ENCODE assay signal across 9 mouse cellular contexts in genomic region chr12:85200929-85201829, GRCm38 (mm10). TPM values are rescaled to one million over a fixed set of nuclear protein-coding genes. Genes with fewer than 3 reads are reported as not detected.
A peak's percentile ranks its signal among the peaks of the same experiment; 100 is the strongest.
DNase-seq lines count a peak whose midpoint lies in the region; ATAC-seq and TF ChIP-seq lines count a peak whose summit lies in the region.
"Had no signal": no experiment of that assay in that cellular context is flagged by ENCODE, and none has a peak within 500 bp of the region (broad histone marks: within the 10 kb centered on the region; RNA-seq: fewer than 3 reads in every experiment).

No protein-coding gene starts in this region.

- no peaks in the 10 kb centered on the region for H3K4me1 ChIP-seq in forebrain, postnatal 0 days (ENCODE audit: insufficient read depth)

- TF ChIP-seq CTCF in forebrain, postnatal 0 days (IDR thresholded peaks at IDR 0.05; ENCODE audit: low read depth): no peak

- no peaks in the 10 kb centered on the region for H3K27me3 ChIP-seq in forebrain, postnatal 0 days (ENCODE audit: insufficient read depth, low read length)

- DNase-seq in gastrocnemius, postnatal 14 days: peak; percentile 53
- no peak for DNase-seq in gastrocnemius, adult 18-20 months (ENCODE audit: low spot score)
- peak; percentile 93 for DNase-seq in Muller cell, postnatal 12 days (ENCODE audit: inconsistent ontology term)
- peak; percentile 24 for DNase-seq in forebrain, postnatal 0 days
- DNase-seq in c-Kit-positive CD71-positive TER-119-positive erythroid progenitor cells, embryonic 14.5 days (ENCODE audit: low spot score): no peak
- no peak for DNase-seq in right cerebral cortex, postnatal 14 days
- DNase-seq in testis, postnatal 14 days (ENCODE audit: low spot score): no peak

- H3K9me3 ChIP-seq in forebrain, postnatal 0 days (ENCODE audit: low read length): no peaks in the 10 kb centered on the region

- WGBS in forebrain, postnatal 0 days: 12% methylated on average over 24 of the region's 24 CpGs

- intact Hi-C loops in gastrocnemius, postnatal 14 days (cut with DNase I; ENCODE audit: low total_unique reads): no loop called here

- 0 out of 2 replicates have a peak overlapping the region, but pooled peaks have one; percentile 6 for H3K9ac ChIP-seq in forebrain, postnatal 0 days

- no peaks in the 10 kb centered on the region for H3K36me3 ChIP-seq in forebrain, postnatal 0 days (ENCODE audit: insufficient read depth)

- H3K27ac ChIP-seq in forebrain, postnatal 0 days (ENCODE audit: low read depth, low read length): no peak overlapping the region

- H3K4me3 ChIP-seq in forebrain, postnatal 0 days (ENCODE audit: low read depth, low read length): no peak overlapping the region

- no peak overlapping the region for H3K4me2 ChIP-seq in forebrain, postnatal 0 days (ENCODE audit: low read depth)

- ATAC-seq in forebrain, postnatal 0 days: peak; percentile 83
- ATAC-seq in megakaryocyte progenitor cell, adult 5-6 weeks (replicated peaks; ENCODE audit: poor library complexity): 0 out of 2 replicates have a peak, but pooled peaks have one; percentile 23

RNA-seq across cellular contexts. Expression of gene Eif2b2, which starts 18.1 kb away (rescaled TPM):
- total RNA-seq in gastrocnemius, postnatal 14 days (2021): 10 to 100 TPM; 75.6 to 77.1 TPM
- 10 to 100 TPM; 56.9 to 72.5 TPM for total RNA-seq in gastrocnemius, adult 18-20 months (2021)
- total RNA-seq in forebrain, postnatal 0 days (2014; rRNA removed): 65.5 and 69.0 TPM in 2 replicates
- 78.3 and 86.9 TPM in 2 replicates for polyA plus RNA-seq in forebrain, postnatal 0 days (2015; fragmentation: Nextera tagmentation; extraction: Ambion mirVana)
- 30.0 and 32.4 TPM in 2 replicates for total RNA-seq in megakaryocyte progenitor cell, adult 5-6 weeks (2015)
- total RNA-seq in megakaryocyte progenitor cell, adult 5-6 weeks (2017): 74.6 and 109 TPM in 2 replicates

RNA-seq across cellular contexts. Expression of gene Pgf, which starts 23.6 kb away (rescaled TPM):
- total RNA-seq in gastrocnemius, postnatal 14 days (2021): 1 to 10 TPM; 2.2 to 2.3 TPM
- total RNA-seq in gastrocnemius, adult 18-20 months (2021): 1 to 10 TPM; 1.7 to 1.8 TPM
- 5.3 and 7.8 TPM in 2 replicates for total RNA-seq in forebrain, postnatal 0 days (2014; rRNA removed)
- 7.6 and 8.9 TPM in 2 replicates for polyA plus RNA-seq in forebrain, postnatal 0 days (2015; fragmentation: Nextera tagmentation; extraction: Ambion mirVana)
- total RNA-seq in megakaryocyte progenitor cell, adult 5-6 weeks (2015): not detected in 2 replicates
- not detected in 2 replicates for total RNA-seq in megakaryocyte progenitor cell, adult 5-6 weeks (2017)
- total RNA-seq: neutrophil, adult 5-6 weeks had no signal

RNA-seq across cellular contexts. Expression of gene Rps6kl1, which starts 50.1 kb away (rescaled TPM):
- total RNA-seq in gastrocnemius, postnatal 14 days (2021): under 1 TPM; 0.51 to 0.89 TPM
- total RNA-seq in gastrocnemius, adult 18-20 months (2021): under 1 TPM; 0.39 to 1.00 TPM
- total RNA-seq in forebrain, postnatal 0 days (2014; rRNA removed): 32.9 and 33.8 TPM in 2 replicates
- 28.9 and 31.6 TPM in 2 replicates for polyA plus RNA-seq in forebrain, postnatal 0 days (2015; fragmentation: Nextera tagmentation; extraction: Ambion mirVana)
- not detected in 2 replicates for total RNA-seq in megakaryocyte progenitor cell, adult 5-6 weeks (2015)
- total RNA-seq in megakaryocyte progenitor cell, adult 5-6 weeks (2017): not detected in 2 replicates
- total RNA-seq: neutrophil, adult 5-6 weeks had no signal

Comparison
In these comparisons a context has a peak if more than half of its experiments do, and no peak if none do; other contexts are left out.
1. DNase-seq: peak in gastrocnemius, postnatal 14 days (single experiment), Muller cell, postnatal 12 days (single experiment) and forebrain, postnatal 0 days (single experiment); none in gastrocnemius, adult 18-20 months (single experiment), c-Kit-positive CD71-positive TER-119-positive erythroid progenitor cells, embryonic 14.5 days (single experiment), right cerebral cortex, postnatal 14 days (single experiment) and testis, postnatal 14 days (single experiment).
2. RNA of gene Rps6kl1, which starts 50.1 kb away (total RNA-seq): 32.9 to 33.8 TPM in forebrain, postnatal 0 days; 0.39 to 1.00 TPM in gastrocnemius, adult 18-20 months, 0.51 to 0.89 TPM in gastrocnemius, postnatal 14 days and not detected in megakaryocyte progenitor cell, adult 5-6 weeks; every median in the first group is over 10 times any median in the second.